Mouse (Mus musculus) heart, adult 18-20 months (tissue): ENCODE results near the gene Svs5. TPM values are rescaled to one million over a fixed set of nuclear protein-coding genes. Genes with fewer than 3 reads are reported as not detected.

ENCODE experiments used
- DNase-seq, 2 experiments: peaks; one replicate each; pipeline ENCODE4 v3.0.0; 2021 to 2022; ENCODE audit warnings: mixed read lengths in 1 of 2
- microRNA-seq, 2 experiments: library from miRNA; unstranded; fragments of <30 nt; microRNA quantifications; one replicate each; pipeline ENCODE4 v1.2.0; 2022
- total RNA-seq, 2 experiments: library from RNA; stranded (reverse); gene quantifications; 2 replicates each; pipeline ENCODE4 v1.2.3; 2021

Svs5 gene
- total RNA-seq, 2 experiments from 2014 or later: not detected

DNA sequence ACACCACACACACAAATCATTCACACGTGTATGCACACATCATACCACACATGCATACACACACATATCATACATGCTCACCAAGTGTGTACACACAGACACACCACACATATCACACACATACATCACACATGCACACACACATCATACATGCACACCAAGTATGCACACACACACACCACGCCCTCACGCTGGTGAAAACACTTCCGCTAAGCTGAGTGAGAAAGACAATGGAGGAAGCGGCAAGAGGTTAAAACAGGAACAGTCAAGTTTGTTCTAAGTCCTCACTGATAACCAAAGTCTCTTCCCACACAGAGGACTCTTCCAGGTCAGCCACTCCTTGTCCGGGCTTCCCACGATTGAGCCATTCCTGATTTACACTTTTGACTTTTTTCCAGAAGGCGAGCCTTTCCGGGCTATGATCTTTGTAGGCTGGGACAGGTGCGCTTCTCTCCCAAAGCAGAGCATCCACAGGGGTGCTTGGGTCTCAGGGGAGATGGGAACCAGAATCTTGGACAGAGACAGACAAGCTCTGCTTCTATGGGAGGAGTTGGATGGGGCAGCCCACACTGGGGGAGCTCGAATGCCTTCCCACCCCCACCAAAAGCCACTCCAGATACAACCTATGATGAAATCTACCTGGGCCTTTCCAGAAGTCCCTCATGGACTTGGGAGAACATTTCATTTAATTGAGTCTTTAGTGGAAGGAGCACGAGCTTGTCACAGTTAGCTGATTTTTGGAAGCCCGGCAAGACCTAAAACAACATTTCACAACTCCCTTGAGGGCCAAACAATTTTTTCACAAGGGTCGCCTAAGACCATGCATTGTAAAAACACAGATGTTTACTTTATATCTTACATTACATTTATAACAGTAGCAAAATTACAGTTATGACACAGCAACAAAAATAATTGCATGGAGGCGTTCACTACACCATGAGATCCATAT, 45.2 kb downstream of the Svs5 start:
- DNase-seq: no peak

DNA sequence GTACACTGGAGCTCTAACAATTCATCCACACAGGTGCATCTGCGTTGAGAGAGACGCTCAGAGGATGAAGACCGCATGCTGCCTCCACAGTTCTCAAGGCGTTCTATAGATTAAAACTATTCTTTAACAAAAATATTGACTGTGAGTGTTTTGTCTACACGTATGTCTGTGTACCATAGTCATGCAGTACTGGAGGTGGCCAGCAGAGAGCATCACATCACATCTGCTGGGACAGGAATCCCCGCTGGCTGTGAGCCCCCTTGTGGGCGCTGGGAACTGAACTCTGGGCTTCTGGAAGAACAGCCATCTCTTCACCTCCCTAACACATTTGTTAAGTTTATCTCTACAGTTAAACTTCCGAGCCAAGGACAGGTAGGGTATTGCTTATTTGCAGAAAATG, 49.2 kb downstream of the Svs5 start:
- DNase-seq: no peak

DNA sequence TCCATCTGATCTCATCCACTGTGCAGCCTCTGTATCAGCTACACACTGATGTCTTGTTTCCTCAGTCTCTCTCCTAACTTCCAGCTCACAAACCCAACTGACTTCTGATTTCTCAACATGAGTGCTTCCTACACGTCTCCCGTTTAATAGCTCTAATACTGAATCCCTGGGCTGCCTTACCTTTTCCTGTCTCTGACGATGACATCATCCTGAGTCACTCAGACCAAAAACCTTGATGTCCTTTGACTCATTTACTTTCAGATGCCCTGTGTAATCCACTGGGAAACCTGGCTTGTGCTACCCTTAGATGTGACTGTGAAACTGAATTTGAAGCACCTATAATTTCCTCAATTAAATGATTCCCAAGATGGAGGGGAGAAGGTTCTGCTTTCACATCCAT, 50.4 kb downstream of the Svs5 start:
- DNase-seq: no peak

Small RNA genes within 50 kb of the gene (microRNA-seq; reads per million reads assigned to microRNA genes)
- 0 reads per million in 2 experiments for gene Mir7678

Other genes starting within 250 kb of the Svs5 start
- under 1 TPM in 1 of 2 experiments, not detected in 1; 0.10 TPM for gene Kcns1, start 161.6 kb upstream of the Svs5 start, total RNA-seq
- gene Wfdc5, start 150.0 kb upstream of the Svs5 start, total RNA-seq: not detected
- not detected for gene Wfdc12, start 142.1 kb upstream of the Svs5 start, total RNA-seq
- not detected for gene Wfdc15a, start 132.6 kb upstream of the Svs5 start, total RNA-seq
- not detected for gene Wfdc15b, start 111.1 kb upstream of the Svs5 start, total RNA-seq
- not detected for gene Svs2, start 94.3 kb upstream of the Svs5 start, total RNA-seq
- not detected for gene Svs3b, start 76.1 kb upstream of the Svs5 start, total RNA-seq
- gene Svs4, start 54.3 kb upstream of the Svs5 start, total RNA-seq: not detected
- gene Svs3a, start 43.5 kb upstream of the Svs5 start, total RNA-seq: not detected
- not detected for gene Svs6, start 16.0 kb upstream of the Svs5 start, total RNA-seq
- gene Slpi, start 56.4 kb downstream of the Svs5 start, total RNA-seq: 10 to 100 TPM; 12.2 to 21.3 TPM
- gene Rbpjl, start 70.4 kb downstream of the Svs5 start, total RNA-seq: not detected
- under 1 TPM; 0.36 to 0.45 TPM for gene Matn4, start 72.4 kb downstream of the Svs5 start, total RNA-seq
- 10 to 100 TPM; 18.7 to 34.2 TPM for gene Sdc4, start 111.1 kb downstream of the Svs5 start, total RNA-seq
- gene Sys1, start 124.2 kb downstream of the Svs5 start, total RNA-seq: 10 to 100 TPM; 23.0 to 23.1 TPM
- gene Gm20458, start 128.2 kb downstream of the Svs5 start, total RNA-seq: 10 to 100 TPM in 1 of 2 experiments, 1 to 10 TPM in 1; 3.7 to 11.1 TPM
- gene Trp53tg5, start 141.0 kb downstream of the Svs5 start, total RNA-seq: not detected
- gene Dbndd2, start 153.4 kb downstream of the Svs5 start, total RNA-seq: 10 to 100 TPM in 1 of 2 experiments, 1 to 10 TPM in 1; 9.4 to 10.7 TPM
- gene Pigt, start 164.8 kb downstream of the Svs5 start, total RNA-seq: 10 to 100 TPM; 28.7 to 32.6 TPM
- 10 to 100 TPM in 1 of 2 experiments, 1 to 10 TPM in 1; 1.0 to 11.8 TPM for gene Wfdc2, start 229.7 kb downstream of the Svs5 start, total RNA-seq
- gene Spint3, start 240.7 kb downstream of the Svs5 start, total RNA-seq: not detected